Mouse (Mus musculus) inflammation-experienced regulatory T-cells, adult 6 months (primary cell): ENCODE data around the gene Ets1. TPM values are rescaled to one million over a fixed set of nuclear protein-coding genes. Genes with fewer than 3 reads are reported as not detected.

ENCODE experiments used
- ATAC-seq: one replicate; pipeline ENCODE4 v1.8.0; 2017
- polyA plus RNA-seq, 3 experiments: library from polyadenylated mRNA; unstranded; fragments of 100-300 nt; shearing (Covaris generic); gene quantifications; one replicate each; pipeline ENCODE4 v1.2.1; 2017

The Ets1 gene
- polyA plus RNA-seq, 3 experiments from 2014 or later: 831 to 847 (median 840) TPM

DNA sequence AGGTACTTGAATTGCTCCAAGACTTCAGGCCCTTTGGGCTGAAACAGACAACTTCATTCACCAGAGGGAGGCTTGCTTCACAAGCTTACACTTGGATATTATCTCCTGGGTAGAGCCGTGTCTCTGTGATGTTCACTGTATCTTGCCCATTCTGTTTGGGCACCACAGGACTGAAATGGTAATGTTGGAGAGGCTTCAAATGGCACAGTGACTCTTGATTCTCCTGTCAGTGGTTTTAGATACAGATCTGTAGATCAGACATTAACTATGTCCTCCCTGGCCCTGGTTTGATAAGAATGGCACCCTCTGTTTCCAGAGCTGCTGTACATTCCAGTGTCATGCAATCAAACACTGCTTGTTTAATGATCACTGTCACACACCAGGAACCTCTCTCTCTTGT, 77.1 kb downstream of the Ets1 start:
- ATAC-seq: no peak

- no peak for ATAC-seq
Measured at GRCm38 (mm10) chr9:32713790-32714189, 77.8 kb downstream of the Ets1 start.

GRCm38 (mm10) chr9:32714487-32714886, 78.5 kb downstream of the Ets1 start:
- ATAC-seq: no peak

DNA sequence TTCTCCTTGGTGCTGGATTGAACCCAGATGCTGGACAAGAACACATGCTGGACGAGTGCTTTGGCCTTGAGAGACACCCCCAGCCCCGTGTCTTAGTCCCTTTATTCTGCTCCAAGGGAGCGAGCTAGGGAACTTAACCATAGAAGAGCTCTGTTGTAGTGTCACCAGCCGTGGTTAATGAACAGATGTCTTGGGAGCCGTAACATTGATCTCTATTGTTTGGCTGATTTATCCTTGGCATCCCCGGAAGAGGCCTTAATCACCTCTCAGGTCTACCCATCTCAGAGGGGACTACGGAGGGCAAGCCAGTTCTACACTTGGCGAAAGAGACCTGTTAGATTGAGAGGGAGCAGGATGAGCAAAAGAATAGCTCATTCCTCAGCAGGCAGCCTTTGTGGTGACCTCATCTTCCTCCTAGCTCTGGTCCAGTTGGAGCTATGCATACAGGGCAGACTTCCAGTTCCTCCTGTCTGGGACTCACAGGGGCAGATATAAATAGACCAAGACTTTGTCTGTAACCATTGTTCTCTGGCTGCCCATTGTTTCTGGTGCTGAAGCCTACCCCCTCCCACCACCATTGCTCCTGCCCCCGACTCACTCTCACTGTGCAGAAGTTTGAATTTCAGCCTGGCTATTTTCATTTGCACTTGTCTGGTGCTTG, 79.9 kb downstream of the Ets1 start:
- ATAC-seq: no peak

GRCm38 (mm10) chr9:32717268-32717920, 81.4 kb downstream of the Ets1 start:
- ATAC-seq: no peak

- no peak for ATAC-seq
Measured at GRCm38 (mm10) chr9:32717931-32718820, 82.2 kb downstream of the Ets1 start.

GRCm38 (mm10) chr9:32718868-32719267, 82.8 kb downstream of the Ets1 start:
- no peak for ATAC-seq

DNA sequence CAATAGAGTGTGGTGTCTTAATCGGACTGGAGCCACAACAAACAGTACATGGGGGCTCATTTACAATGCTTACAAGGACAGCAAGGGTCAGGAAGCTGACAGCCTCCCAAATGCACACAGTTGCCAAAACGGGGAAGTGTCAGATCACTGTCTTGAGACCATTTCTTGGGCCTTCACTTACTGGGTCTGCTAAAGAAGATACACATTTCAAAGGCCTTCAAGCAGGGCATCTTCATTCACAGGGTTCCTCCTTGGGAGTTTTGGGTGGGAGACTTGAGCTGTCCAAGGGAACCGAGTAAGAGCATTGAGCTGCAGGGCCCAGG, 83.9 kb downstream of the Ets1 start:
- no peak for ATAC-seq

GRCm38 (mm10) chr9:32720264-32721031, 84.4 kb downstream of the Ets1 start:
- ATAC-seq: no peak

DNA sequence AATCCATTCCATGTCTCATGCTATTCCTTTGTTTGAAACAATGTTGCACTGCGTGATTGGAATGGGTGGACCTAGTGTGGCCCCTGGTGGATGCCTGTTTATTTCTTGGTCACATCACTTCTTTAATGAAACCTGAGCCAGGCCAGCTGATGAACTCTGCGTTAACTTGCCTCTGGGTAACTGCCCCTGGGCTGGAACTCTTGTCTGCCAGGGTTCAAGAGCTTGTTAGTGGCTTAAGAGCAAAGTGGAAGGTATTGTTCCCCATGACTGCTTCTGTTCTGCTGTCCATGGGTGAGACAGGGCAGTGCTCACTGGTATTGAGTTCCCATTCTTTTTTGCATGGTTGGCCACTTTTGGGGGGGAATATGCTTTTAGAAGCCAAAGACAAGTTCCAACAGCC, 85.1 kb downstream of the Ets1 start:
- ATAC-seq: no peak

- ATAC-seq: no peak
Measured at GRCm38 (mm10) chr9:32722205-32722604, 86.2 kb downstream of the Ets1 start.

- ATAC-seq: peak; percentile 30
Measured at GRCm38 (mm10) chr9:32722969-32723368, 86.9 kb downstream of the Ets1 start.

DNA sequence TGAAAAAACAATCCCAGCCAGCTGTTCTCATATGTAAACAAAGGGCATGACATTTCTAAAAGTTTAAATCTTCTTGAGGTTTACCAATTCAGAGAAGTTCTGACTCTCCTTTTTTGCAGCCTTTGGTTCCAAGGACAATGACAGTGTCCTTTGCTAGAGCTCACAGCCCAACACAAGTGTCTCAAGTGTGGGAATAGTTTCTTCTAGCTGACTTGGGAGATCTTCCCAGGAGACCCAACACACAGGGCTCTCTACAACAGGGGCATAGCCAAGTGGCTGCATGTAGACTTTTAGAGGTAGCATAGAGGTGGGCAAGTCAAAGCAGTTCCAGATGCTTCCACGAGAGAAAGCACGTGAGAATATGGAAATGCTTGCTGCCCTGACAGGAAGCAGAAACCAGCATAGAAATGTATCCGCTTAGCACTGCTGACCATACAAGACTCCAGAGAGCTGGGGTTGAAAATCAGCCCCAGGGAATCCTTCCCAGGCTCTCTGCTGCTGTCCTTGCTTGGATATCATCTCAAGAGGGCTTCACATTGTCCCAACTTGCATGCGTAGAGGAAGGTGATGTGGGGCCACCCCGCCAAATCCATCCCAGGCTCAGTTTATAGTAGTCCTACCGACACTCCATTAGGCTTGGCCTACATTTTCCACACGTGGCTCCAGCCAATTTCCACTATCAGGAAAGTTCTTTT, 88.3 kb downstream of the Ets1 start:
- ATAC-seq: no peak

- no peak for ATAC-seq
Measured at GRCm38 (mm10) chr9:32725902-32726301, 89.9 kb downstream of the Ets1 start.

DNA sequence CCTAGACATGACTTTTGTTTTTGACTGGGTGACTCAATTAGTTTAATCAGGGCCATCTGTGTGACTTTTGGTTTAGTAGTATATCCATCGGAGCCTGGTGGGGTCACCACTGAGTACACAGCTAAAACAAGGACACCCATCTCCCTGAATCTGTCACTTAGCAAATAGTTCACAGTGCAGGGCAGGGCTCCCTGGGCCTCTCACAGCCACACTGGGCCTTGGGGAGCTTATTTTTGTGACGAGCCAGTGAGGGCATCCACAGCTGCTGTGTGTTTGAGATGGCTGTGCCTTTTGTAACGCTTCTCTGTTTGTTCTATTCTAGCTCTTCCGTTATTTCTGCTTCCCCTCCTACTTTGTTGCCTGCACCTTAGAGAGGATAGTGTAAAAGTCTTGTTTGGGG, 90.6 kb downstream of the Ets1 start:
- peak; percentile 14 for ATAC-seq

- ATAC-seq: no peak
Measured at GRCm38 (mm10) chr9:32727058-32727457, 91.0 kb downstream of the Ets1 start.

- ATAC-seq: peak; percentile 26
Measured at GRCm38 (mm10) chr9:32728306-32728705, 92.3 kb downstream of the Ets1 start.

DNA sequence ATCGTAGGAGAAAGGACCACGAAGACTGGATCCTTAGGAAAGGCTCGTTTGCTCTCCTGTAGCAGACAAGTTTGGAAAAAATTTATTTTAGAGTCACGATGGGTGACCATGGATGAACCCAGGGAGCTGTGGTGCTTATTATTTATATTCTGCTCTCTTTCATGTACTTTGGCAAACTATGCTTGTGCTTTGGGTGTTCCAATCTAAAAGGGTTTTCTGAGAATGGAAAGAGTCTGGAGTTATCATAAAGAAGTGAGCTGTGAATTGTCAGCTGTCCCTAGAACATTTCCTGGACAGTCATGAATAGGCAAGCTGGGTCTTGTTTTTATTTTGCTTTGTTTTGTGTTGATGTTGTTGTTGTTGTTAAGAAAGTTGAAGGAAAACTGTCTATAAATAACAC, 92.8 kb downstream of the Ets1 start:
- no peak for ATAC-seq

DNA sequence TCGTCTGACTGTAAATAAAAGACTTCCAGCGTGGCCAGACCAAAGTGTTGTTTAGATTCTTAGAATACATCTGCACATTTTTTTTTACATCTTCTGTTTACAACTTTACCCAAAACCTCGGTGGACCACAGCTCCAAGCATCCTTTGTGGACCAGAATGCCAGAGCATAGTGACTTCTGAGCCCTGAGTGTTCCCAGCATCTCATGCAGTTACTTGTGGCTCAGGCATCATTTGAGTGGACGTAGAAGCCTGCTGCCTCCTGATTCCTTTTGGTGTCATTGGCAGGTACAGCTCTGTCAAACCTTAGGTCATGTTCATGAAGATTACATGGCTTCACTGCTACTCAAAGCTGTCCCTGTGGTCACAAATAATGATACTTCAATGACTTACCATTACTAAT, 93.2 kb downstream of the Ets1 start:
- no peak for ATAC-seq

DNA sequence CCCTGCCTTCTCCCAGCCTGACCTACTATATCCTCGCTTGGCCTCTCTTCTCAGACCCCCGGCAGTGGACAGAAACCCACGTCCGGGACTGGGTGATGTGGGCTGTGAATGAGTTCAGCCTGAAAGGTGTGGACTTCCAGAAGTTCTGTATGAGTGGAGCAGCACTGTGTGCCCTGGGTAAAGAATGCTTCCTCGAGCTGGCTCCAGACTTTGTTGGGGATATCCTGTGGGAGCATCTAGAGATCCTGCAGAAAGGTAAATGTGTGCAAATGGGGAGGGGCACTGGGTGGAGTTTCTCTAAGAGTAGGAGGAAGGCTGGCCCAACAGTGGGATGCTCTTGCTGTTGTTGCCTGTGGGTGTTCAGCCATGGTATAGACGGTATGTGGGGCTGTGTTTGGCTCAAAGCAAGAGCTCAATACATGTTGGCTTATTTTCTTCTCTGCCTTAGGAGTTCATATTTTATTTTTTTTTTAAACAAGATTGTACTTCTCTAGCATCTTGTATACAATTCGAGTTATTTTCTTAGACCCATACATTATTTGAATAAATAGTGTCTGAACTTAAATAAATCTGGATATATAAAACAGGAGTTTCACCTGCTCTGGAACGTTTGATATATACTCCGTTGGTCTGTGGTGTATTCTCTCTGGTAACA, 94.1 kb downstream of the Ets1 start:
- no peak for ATAC-seq

GRCm38 (mm10) chr9:32730656-32731590, 94.9 kb downstream of the Ets1 start:
- ATAC-seq: no peak
